Mouse (Mus musculus): ENCODE measurements around the gene B3galt4.
"Not testable (repeated sequence)": the region's sequence is repeated elsewhere in the genome, so short reads cannot be mapped to it uniquely, and the experiment has no call there.

B3galt4 gene

GRCm38 (mm10) chr17:33968489-33968888 lies 17.2 kb upstream of the B3galt4 start:
- DNase-seq (ENCODE audit: low read depth, low spot score), result peak; percentile 92

DNA sequence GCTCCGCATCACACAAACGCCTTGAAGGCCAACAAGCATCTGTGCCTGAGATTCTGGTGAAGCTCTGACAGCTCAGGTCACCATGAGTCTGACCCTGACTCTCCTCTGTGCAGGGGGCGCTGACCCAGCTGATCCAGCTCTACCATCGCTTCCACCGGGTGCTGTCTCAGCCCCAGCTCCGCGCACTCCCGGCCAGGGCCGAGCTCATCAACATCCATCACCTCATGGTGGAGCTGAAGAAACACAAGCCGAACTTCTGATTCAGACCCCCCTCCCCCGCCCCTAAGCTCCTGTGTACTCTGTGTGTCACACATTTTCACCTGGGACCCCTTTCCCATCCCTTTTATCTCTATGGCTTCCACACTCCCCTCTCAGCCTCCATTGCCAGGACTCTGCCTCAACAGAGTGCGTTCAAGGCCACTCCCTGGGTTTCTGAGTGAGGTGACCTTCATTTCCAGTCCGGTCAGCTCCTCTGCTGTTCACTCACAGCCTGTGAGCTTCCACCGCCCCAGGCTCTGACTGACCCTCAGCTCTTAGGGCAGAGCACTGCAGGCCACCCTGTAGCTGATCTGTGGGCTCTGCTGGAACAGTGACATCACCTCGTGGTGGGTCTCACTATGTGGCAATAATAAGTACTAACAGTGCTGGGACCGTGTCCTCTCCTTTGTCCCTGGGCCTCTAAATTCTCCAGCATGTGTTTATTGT lies 14.7 kb upstream of the B3galt4 start:
- DNase-seq (ENCODE audit: low read depth, low spot score), result no peak

- DNase-seq (ENCODE audit: low read depth, low spot score), result no peak
Measured at GRCm38 (mm10) chr17:33965082-33965845, 14.0 kb upstream of the B3galt4 start.

GRCm38 (mm10) chr17:33962876-33963275 lies 11.6 kb upstream of the B3galt4 start:
- no peak for DNase-seq (ENCODE audit: low read depth, low spot score)

- no peak for DNase-seq (ENCODE audit: low read depth, low spot score)
Measured at GRCm38 (mm10) chr17:33959948-33960347, 8.7 kb upstream of the B3galt4 start.

- no peak for DNase-seq (ENCODE audit: low read depth, low spot score)
Measured at GRCm38 (mm10) chr17:33959135-33959534, 7.8 kb upstream of the B3galt4 start.

DNA sequence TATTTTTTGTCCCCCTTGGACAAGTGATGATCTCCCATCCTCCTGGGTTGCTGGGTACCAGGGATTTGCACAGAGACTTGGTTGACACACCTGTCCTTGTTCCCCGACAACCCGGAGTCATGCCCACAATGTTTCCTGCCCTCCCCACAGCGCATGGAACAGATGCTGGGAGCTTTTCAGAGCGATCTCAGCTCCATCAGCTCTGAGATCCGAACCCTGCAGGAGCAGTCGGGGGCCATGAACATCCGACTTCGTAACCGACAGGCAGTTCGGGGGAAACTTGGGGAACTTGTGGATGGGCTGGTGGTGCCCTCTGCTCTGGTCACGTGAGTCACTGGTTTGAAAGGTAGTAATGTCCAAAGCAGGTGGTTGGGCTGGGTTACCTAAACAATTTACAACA lies 7.2 kb upstream of the B3galt4 start:
- no peak for DNase-seq (ENCODE audit: low read depth, low spot score)

DNA sequence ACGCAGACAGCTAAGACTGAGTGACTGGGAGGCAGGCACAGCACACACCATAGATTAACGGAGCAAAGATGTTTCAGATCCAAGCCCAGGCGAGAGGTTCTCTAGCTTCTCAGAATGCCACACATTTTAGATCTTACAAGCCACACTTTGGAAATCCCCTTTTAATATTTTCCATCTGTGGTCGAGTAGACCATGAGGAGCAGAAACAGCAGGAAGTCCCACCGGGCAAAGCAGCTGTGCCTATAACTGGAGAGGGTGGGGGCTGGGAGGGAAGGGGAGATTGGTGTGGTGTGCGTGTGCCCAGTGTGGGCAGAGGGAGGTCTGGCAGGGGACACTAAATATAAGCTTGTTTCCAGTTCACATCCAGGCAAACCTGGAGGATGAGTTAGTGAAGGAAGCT lies 6.2 kb upstream of the B3galt4 start:
- peak; percentile 25 for DNase-seq (ENCODE audit: low read depth, low spot score)

- no peak for DNase-seq (ENCODE audit: low read depth, low spot score)
Measured at GRCm38 (mm10) chr17:33956336-33956735, 5.0 kb upstream of the B3galt4 start.

- DNase-seq (ENCODE audit: low read depth, low spot score), result peak; percentile 97
Measured at GRCm38 (mm10) chr17:33955555-33956214, 4.4 kb upstream of the B3galt4 start, which contains the start of the genes Vps52 and Rps18. Vps52 (plus strand) TSS chr17:33955812. Rps18 (minus strand) TSS chr17:33956001.

DNA sequence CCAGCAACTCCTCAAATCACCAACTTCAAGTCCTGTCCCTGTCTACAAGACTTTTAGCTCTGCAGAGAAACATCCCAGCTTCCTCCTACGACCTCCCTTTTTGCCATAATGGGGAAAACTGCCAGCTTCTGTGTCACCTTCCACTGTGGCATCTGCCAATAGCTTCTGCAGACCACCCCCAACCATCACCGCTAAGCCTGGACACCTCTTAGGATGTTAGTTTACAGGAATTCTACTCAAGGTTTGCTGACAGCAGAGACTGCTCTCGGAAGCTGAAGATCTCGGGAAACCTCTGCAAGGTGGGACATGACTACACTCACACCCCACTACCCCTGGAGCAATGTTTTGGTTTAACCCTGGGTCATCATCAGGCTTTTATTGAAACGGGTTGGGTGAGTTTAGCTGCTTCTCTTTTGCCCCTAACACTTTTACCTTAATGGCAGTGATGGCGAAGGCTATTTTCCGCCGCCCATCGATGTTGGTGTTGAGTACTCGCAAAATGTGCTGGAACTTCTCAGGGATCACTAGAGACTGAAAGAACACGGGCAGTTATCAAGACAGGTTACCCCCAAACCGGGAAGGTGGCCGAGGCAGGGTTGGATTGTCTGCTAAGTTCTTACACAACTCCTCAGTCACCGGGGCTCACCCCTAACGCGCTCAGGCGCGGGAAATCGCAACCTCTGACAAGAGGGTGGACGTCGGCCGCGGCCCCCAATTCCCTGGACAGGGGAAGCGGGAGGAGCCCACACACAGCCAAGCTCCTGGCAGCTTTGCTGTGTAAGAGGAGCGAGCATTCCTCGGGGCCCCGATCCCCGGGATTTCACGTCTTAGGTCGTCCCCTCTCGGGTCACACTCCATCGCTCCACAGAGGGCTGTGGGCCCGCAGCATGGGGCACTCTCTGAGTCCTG lies 3.6 kb upstream of the B3galt4 start:
- DNase-seq (ENCODE audit: low read depth, low spot score), result no peak

DNA sequence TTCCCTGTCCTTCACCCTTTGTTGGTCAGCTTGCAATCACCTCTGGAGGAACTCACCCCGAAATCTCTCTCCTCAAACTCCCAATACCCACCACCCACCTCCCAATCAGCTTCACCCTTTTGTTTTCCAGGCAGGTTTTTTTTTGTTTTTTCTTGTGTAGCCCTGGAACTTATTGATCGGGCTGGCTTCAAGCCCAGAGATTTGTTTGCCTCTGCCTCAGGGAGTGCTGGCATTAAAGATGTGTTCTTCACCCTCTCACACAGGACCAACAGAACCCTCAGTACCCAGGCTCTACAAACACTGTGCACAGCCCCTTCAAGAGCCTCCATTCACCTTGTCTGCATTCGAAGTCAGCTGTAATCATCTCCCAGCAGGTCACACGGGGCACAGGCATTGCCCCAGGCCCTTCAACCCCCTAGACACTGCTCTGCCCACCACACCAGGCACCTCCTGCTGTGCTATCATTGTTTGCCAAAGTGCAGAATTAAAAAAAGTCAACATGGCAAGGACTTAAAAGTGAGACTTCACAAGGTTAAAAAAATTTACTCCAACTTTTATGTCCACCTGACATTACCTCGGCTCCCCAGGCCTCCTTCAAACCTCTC lies 2.8 kb upstream of the B3galt4 start:
- DNase-seq (ENCODE audit: low read depth, low spot score), result no peak

- no peak for DNase-seq (ENCODE audit: low read depth, low spot score)
Measured at GRCm38 (mm10) chr17:33953310-33953709, 2.0 kb upstream of the B3galt4 start.

DNA sequence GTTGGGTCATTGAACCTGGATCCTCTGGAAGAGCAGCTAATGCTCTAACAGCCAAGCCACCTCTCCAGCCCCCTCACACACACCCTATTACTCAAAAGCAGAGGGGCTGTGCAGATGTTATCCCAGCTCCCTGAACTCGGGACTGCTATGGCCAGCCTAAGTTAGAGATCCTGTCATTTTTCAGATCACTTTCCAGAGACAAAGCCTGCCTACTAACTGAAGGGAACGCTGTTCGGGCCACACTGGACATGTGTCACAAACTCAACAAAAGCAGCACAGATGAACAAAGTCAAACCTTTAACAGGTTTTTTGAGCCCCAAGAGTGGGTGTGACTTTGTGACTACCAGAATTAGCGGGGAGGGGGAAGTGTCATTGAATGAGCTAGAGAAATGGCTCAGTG lies 1.6 kb upstream of the B3galt4 start:
- DNase-seq (ENCODE audit: low read depth, low spot score), result no peak

- DNase-seq (ENCODE audit: low read depth, low spot score), result not testable (repeated sequence)
Measured at GRCm38 (mm10) chr17:33952015-33952414, 727 bp upstream of the B3galt4 start.

DNA sequence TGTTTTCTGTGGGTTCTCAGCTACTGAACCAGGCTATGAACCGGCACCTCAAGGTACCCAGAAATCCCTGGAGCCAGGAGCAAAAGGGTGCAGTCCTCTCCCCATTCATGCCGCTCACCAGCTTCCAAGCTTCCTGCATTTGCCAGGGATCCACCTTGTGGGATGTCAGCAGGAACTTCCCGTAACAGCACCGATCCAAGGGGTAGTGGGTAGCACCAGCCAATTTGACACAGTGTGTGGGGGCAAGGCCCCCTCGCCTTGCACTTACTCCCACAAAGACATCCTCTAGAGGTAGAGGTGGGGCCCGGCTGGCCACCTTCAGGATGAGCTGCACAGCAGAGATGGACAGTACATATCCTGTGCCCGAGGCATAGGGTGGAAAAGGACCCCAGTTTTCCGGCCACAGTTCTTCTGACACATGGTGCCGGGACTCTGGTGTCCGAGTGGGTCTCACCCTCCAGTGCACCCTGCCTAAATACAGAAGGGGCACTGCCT lies 1.1 kb downstream of the B3galt4 start:
- DNase-seq (ENCODE audit: low read depth, low spot score), result no peak

- DNase-seq (ENCODE audit: low read depth, low spot score), result no peak
Measured at GRCm38 (mm10) chr17:33948905-33949537, 2.3 kb downstream of the B3galt4 start.

GRCm38 (mm10) chr17:33948090-33948904 lies 3.0 kb downstream of the B3galt4 start:
- DNase-seq (ENCODE audit: low read depth, low spot score), result no peak

DNA sequence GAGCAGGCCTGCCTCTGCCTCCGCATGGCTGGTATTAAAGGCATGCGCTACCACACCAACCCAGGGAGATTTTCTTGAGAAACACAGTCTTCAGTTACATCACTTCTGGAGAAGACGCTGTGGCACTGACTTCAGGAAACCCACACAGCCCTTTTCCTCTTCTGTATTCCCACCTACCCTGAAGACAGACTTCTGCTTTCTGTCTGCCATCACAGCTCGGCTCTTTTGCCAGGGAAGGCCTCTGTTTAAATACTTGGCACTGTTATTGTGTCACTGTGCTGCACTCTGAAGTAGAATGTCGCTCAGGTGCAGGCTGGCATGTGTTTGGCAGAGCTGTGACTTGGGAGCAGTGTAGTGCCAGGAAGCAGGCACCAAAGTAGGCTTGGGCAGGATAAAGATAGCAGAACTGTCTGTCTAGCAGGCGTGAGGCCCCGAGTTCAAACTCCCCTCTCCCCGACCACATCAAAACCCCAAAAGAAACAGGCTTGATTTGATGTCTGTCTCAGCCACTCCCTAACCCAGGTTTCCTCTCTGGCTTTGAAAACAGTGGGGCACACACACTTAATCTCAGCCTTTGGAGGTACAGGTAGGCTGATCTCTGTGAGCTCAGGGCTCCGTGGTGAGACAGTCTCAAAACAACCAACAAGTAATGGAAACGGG lies 3.7 kb downstream of the B3galt4 start:
- DNase-seq (ENCODE audit: low read depth, low spot score), result peak; percentile 75
